Mouse (Mus musculus) CH12.LX (cell line): ENCODE data around the gene Pik3r2.

ENCODE experiments used
- CHD1 ChIP-seq: IDR thresholded peaks from 2 replicates; pipeline ENCODE4 v1.6.1; 2012; ENCODE audit warnings: low read depth, low read length, improper control_type of control experiment, inconsistent platforms
- CTCF ChIP-seq, 2 experiments: IDR thresholded peaks in 1 of 2; conservative IDR thresholded peaks in 1 of 2; 2 replicates each; pipeline ENCODE4 v1.5.1; 2011 to 2012; ENCODE audit warnings: low read depth in 2 of 2, low read length in 2 of 2, improper control_type of control experiment in 1 of 2, inconsistent platforms in 1 of 2, mild to moderate bottlenecking in 1 of 2, moderate library complexity in 1 of 2
- ZMIZ1 ChIP-seq: IDR thresholded peaks from 2 replicates; pipeline ENCODE4 v1.6.1; 2012; ENCODE audit warnings: low read depth, mild to moderate bottlenecking, inconsistent platforms, low read length, improper control_type of control experiment

- no peak for TF ChIP-seq ZMIZ1
- no peak for TF ChIP-seq CTCF (conservative IDR thresholded peaks at IDR 0.05 in 1 of 2, IDR thresholded peaks at IDR 0.05 in 1 of 2; ENCODE audit: low read depth in 2 of 2, low read length in 2 of 2)
- TF ChIP-seq CHD1 = no peak
Observed at GRCm38 (mm10) chr8:70750128-70750680, 26.3 kb downstream of the Pik3r2 start.
